Mouse (Mus musculus) heart, adult 8-10 months (tissue): ENCODE results near the gene Ntrk3. TPM values are rescaled to one million over a fixed set of nuclear protein-coding genes. Genes with fewer than 3 reads are reported as not detected.

Experiments used
- DNase-seq: peaks from one replicate; pipeline ENCODE4 v3.0.0; 2022; ENCODE audit warnings: low spot score
- total RNA-seq, 4 experiments: library from RNA; stranded (reverse); gene quantifications; 2 replicates each; pipeline ENCODE4 v1.2.4; 2022

The Ntrk3 gene
- total RNA-seq = 1 to 10 TPM; 1.1 to 1.6 (median 1.2) TPM

DNA sequence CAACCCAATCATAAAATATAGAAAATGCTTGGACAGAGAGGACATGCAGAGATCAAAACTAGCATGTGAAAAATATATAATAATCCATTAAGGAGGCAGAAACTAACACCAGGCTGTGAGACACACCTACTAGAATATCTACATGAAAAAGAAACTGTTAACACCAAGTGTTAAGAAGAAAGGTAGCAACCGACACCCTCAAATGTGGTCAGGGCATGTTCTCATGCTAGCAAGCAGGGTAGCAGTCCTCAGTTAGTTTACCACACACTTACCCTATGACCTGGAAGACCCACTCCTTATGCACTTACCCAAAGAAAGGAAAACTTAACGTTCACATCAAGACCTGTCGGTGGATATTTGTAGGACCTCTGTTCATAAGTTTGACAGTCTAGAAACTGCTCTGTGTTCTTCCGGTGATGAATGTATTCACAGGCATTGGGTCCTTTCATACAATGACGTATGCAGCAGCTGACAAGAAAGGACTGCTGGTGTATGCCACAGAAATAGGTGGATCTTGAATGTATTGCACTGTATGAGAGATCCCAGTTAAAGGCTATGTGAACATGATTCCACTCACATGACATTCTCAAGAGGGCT, at the start of gene Ntrk3:
Gene Ntrk3, minus strand, starts transcription at position 399 of the 597 bp plus-strand sequence.
- no peak for DNase-seq

DNA sequence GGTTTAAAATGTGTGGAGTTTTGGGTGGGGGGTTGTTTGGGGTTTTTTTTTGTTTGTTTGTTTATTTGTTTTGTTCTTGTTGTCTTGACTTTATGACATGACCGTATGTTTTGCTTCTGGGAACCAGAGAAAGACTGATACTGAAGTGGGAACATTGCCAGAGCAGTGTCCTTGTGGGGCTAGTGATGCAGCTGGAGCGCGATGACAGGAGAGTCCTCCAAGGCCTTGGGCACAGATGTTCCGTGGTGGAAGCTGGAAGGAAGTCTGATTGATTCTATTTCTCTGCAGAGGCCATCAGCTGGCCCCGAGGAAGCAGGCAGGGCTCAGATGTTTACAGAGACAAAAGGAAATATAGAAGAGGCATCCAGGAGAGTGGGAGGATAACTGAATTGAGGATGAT, 48.1 kb upstream of the Ntrk3 start:
- no peak for DNase-seq

DNA sequence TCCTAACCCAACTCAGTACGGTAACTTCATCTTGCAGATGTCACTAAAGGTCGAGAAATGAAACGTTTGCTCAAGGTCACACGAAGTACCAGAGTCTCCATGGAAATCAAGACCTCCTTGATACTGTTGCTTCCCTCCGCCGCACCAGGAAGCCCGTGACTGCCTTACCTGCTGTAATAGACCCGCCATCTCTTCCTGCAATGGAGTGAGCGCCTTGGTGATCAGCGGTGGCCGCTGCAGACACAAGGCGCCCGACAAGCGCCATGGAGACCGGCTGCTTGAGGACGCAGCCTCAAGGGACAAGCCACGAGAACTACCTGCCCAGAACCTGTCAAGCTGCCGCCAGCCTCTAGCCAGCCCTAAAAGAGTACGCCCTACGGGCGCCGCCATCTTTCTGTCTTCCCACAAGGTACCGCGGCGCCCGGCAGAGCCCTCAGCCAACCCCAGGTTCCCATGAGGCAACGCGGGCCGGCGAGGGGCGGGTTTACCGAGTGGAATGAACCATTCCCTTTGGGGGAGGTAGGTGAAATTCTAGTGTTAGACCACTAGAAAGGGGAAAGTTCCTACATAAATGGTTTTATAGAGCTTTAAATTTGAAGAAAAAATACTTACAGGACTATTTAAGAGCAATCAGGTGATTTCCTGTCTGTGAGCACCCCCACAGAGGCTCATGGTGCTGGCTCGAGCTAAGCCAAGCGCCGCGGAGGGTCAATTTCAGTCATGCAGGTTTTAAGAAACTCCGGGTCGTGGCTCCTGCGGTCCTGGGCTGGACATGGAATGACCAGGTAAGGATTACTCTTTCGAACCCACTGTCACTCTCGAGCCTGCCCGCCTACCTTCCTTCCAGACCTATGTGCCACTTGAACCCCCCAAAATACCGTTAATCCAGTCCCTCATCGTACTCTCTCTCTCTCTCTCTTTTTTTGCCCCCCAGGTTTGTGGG, 45.1 kb upstream of the Ntrk3 start, which contains the start of the genes Mrps11 and Mrpl46:
Gene Mrps11, plus strand, starts transcription at position 481 of the 943 bp plus-strand sequence.
Gene Mrpl46, minus strand, starts transcription at position 893 of the 943 bp plus-strand sequence.
- DNase-seq = peak; percentile 88

DNA sequence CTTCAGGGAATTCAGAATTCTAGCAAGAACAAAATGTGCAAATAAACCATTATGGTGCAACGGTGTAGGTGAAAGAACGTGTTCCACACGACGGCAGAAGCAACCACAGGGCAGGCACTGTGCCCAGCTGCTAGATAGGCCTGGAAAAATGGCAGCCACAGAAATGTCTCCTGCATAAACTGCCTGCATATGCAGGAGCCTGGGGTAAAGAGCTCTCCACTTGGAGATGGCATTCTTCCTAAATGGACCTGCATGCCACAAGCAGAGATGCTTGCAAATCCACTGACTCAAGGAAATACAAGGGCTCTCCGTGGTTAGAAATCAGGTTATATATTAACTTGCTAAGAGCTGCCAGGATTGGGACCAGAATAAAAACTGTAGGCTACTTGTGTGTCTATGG, 40.9 kb upstream of the Ntrk3 start:
- no peak for DNase-seq

DNA sequence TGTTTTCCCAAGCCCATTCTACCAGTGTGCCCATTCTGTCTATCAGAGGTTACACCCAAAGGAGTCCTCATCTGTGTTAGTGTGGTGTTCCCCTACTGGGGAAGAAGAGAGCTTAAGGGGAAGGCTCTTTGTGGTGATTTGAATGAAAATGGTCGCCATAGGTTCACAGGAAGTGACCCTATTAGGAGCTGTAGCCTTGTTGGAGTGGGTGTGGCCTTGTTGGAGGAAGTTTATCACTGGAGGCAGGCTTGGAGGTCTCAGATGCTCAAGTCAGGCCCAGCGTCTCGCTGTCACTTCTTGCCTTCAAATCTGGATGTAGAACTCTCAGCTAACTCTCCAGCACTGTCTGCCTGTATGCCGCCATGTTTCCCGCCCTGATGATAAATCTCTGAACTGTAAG, 33.1 kb upstream of the Ntrk3 start:
- DNase-seq = no peak

DNA sequence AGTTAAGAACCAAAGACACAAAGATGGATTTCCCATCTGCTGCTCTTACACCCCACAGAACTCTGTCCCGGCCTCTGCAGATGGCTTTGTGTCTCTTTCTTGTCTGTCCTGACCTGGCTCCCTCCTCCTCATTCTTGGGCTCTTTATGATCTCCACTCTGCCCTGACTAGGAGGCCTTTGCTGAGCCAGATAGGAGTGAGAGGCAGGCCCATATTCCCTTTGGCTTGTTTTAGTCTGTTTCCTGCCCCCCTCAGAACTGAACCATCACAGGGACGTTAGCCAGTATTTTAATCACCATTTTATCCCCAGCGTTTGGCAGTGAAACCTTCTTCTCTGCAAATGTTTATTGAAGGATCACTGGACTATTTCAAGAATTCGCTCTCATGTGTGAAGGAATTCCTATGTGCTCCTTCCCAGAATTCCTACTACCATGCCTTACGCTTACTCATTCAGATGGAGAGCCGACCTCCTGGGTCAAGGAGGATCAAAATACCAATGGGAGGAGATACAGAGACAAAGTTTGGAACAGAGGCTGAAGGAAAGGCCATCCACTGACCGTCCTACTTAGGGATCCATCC, 31.4 kb upstream of the Ntrk3 start:
- no peak for DNase-seq

DNA sequence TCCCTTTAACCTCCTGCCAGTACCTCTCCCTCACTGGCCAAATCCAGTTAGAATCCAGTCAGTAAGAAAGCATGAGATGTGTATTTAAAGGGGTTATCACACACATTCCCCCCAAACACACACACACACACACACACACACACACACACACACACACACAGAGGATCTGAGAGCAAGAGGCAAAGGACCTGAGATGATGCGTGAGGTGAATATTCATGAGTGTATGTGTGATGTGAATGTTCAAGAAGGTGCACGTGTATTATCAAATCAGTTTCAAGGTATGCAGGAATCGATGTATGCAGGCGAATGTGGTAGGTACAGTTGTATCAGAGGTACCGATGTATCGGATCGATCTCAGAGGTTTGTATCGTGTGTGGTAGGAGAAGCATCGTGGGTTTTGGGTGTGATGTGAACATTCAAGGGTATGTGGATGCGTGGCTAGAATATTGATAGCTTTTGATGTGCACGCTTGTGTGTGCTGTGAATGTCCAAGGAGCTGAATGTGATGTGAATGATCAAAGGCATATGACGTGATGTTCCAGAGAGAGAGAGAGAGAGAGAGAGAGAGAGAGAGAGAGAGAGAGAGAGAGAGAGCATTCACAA, 30.2 kb upstream of the Ntrk3 start:
- no peak for DNase-seq

DNA sequence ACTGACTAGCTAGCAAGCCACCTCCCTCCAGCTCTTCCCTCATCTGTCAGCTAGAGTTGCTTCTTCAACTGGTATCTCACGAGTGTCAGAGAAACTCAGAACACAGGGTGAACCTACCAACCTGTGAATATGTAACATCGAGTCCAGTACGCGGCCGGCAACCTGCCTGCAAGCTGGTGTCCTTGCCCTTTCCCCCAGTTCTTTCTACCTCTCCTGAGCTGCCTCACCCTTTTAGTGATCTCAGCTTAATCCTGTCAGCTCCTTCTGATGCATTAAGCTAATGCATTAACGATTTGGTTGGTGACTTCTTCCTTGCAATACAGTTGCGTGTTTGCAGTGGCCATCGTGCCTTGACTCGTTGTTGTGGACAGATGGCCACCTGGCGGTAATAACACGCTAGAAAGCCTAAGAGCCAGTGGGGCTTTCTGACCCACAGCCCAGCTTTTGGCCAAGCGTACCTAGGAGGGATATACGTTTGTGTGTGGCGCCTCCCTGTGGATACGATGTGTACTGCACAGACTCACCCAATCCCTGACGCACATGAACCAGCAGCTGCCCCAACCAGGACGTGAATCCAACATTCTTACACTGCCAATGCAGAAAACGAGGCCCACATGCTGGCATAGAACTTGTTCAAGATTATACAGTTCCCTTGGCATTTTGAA, 28.3 kb upstream of the Ntrk3 start:
- no peak for DNase-seq

DNA sequence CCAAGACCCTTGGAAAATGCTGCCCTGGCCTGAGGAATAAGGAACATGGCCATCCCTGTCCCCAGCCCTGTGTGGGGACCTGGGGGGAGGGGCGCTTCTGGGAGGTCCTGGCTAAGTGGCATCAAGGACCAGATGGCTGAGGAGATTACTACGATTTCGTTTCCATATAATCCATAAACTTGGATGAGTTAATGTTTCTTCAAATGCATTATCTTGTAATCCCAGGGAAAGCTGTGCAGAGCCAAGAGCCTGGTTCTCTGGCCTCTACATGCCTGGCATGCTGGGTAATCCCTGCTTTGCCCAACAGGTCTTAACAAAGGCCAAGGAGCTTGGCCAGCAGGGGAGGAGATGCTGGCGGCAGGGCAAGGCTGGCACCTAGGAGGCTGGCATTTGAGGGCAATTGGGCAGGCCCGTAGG, 27.4 kb upstream of the Ntrk3 start:
- DNase-seq = no peak

DNA sequence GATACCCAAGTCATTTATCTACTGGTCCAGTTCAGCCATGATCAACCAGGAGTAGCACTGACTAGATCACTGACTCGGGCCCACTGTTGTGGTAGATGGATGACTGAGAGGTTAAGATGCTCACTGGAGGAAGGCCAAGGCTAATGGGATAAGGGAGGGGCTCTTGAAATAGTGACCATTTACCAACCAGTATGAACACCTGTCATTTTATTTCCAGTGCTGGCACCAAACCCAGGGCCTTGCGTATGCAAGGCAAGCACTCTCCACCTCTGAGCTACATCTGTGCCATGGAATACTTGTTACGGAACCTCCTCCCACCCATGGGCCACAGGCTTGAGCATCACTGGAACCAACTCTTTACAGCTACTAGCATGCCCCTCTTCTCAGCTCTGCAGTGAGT, 26.0 kb upstream of the Ntrk3 start:
- DNase-seq = no peak

DNA sequence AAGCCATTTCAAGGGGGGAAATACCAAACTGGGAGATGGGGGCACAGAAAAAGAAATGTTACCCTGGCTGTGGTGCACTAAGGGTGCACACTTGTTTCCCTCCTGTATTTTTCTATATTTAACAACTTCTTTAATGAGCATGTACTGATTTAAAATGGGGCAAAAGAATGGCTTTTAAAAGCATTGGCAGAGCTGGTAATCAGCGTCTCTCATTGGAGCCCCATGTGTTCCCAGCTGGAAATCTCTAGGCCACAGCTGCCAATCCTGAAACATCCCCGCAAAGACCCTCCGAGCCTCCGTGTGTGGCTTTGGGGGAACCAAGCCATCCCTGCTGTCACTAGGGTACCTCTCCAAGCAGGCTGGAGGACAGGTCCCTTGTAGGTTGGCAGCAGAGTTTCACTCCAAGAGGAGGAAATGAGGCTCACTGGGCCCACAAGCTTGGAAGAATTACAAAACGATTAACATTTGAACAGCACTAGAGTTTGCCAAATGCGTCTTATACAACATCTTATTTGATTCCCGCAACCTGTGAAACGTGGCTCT, 16.7 kb upstream of the Ntrk3 start:
- DNase-seq = no peak

DNA sequence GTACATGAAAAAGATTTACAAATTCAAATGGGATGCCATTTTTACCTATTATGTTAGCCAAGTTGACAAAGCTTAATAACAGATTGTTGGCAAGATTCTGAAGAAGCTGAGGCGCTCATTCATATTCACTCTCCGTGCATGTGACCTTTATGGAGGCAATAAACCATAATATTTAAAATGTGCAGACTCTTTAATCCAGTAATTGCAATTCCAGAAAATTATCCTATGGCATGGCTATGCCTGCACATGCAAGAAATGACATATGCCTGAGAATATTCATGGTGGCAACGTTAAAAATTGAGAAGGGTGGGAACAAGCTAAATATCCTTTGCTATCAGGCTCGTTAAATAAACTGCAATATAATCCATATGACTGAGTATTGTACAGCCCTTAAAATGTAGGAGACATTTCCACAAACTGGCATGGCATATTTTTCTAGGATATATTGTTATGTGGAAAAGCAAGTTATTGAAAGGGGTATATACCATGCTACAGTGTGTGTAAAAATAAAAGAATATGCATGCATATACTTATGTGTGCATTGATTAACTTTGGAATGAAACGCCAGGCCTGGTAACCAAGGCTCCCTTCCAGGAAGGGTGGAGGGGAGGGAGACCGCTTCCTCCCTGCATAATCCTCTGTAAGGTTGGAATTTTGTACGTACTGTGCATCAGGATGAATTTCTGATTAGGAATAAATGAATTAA, 16.1 kb upstream of the Ntrk3 start:
- DNase-seq = no peak

DNA sequence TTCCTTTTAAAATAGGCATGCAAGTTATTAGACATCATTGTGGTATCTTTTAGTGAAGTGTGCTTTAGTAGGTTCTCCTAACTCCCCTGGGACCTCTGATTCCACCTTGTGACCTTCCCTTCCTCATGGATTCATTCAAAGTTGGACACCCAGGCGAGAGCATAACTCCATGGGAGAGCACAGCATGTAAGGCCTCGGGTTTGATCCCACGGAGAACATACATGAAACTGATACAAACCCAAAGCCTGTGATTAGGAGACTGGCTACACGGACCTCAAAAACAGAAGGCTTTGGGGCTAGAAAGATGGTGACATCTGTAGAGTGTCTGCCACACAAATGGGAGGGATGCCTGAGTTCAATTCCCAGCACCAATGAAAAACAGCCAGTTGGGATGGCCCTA, 15.1 kb upstream of the Ntrk3 start:
- DNase-seq = no peak

DNA sequence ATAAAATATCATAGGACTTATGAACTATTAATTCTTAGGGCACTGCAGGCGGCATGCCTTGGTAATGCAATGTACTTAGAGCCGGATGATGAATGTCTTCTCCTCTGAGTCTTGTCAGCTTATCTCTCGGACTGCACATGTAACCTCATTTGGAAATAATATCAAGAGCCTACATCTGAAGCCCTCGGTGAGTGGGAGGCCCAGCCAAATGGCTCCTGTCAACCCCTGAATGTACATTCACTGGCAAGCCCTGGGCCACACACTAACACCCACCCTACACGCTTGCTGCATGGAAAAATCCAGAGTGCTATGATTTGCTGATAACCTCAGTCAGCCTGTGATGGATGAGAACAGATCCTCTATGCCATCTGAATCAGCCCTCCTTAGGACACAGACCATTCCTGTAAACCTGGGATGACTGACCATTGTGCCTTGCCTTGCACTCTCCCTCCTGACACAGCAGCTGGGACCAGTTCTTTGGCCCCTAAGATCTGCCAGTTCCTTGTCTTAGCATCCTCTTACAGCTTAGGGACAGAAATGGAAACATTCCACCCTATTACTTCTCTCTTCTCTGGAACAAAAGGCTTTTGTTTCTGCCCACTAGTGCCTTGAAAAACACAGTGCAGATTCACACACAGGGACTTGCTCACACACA, 6.0 kb upstream of the Ntrk3 start:
- no peak for DNase-seq

DNA sequence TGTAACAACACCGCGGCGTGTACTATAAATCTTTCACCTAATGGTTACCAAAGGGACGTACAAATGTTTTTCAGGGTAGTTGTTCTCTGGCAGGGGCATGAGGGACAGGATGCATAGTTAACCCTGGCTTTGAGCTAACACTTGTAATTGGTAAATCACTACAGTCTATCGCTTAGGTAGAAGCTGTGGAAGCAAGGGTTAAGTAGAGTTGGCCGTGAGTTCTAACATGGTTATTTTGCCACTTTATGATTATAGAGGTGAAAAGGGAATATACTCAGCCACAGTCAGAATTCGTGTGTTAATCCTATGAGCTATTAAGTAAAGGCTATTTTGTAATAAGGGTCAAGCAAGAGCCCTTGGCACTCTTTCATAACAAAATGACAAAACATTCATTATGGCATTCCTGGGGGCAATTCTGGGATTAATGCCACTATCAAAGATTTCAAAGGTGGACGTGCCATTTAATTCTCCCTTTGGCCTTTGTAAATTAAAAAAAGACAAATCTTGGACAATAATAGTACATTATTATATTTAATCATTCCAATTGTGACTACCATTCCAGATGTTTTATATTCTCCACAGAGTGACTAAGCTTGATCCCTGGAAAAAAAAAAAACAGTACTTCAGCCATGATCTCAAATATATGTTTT, 1.7 kb upstream of the Ntrk3 start:
- no peak for DNase-seq

DNA sequence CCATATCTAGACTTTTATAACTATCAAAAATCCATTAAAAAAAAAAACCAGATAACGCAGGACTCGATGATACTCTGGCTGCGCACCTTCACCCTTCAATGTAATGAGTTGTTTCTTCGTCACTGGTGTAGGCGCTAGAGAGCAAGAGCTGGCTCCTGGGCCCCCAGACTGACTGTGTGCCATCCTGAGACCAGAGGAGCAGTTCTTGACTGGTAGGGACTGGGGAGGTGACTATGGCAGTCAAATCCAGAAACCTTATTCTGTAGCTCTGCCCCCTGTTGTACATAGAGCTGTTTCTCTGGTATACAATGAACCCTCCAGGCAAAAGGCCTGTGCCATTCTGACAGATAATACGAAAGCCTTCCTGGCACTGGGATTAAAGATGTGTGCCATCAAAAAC, 616 bp downstream of the Ntrk3 start:
- no peak for DNase-seq

DNA sequence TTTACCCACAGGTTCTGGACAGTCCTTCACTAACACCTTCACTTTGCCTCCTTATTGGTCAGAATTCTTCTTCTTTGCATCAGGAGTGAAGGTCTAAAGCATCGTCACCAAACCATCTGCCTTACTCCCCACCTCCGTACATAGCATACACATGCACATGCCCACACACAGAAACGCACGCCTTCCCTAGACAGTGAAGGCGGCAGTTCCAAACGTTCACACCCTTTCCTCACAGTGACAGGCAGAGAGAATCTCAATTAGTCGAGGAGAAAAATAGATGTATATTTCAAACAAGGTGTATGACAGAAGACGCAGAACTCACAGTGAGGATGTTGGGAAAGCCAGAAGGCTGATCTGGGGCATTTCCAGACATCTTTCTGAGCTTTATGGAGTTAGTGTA, 6.4 kb downstream of the Ntrk3 start:
- DNase-seq = no peak

DNA sequence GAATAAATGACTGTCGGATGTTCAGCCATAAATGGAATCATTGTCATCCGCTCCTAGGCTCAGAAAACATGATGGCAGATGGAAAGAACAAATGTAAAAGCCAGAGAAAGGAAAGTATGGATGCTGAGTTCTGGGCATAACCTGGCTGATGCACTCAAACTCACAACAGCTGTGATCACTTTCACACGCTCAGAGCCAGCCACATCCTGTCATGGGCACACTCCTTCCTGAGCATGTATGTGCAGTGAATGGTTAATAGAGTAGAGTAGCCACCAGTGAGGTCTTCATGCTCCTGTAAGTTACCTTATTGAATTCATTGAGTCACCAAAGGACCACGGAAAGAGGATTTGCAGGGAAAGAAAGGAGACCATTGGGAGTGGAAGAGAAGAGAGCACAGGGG, 13.2 kb downstream of the Ntrk3 start:
- no peak for DNase-seq

DNA sequence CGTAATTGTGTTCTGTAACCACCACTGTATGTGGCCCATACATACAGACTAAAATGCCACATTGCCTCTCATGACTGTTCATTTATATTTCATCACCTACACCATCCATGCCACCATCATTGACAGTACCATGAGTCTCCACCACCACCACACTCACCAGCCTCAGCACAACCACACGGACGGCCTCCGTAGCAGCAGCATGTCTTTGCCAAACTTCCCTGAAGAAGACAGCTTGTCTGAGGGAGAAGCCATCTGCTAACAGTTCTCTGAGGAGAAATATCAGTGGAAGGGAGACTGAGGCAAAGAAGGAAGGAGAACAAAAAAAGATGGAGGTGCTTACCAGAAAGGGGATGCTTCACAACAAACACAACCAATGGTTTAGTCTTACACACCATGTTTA, 15.8 kb downstream of the Ntrk3 start:
- no peak for DNase-seq
